Mouse (Mus musculus) intestine, postnatal 0 days (tissue): ENCODE measurements around the gene Pcgf2. TPM values are rescaled to one million over a fixed set of nuclear protein-coding genes. Genes with fewer than 3 reads are reported as not detected.

Source experiments
- ATAC-seq: fragments of 200-750 bp; cut with Nextera tagmentation; 2 replicates; pipeline ENCODE4 v1.8.0; 2017; ENCODE audit warnings: mild to moderate bottlenecking, moderate TSS enrichment, moderate library complexity
- H3K27ac ChIP-seq: fragments of 300-500 bp; sonication (generic); 2 replicates; pipeline ENCODE4 v1.5.1; 2014; ENCODE audit warnings: mild to moderate bottlenecking, low read depth, low read length, moderate library complexity
- H3K27me3 ChIP-seq: fragments of 300-500 bp; sonication (generic); replicated peaks from 2 replicates; pipeline ENCODE4 v1.6.1; 2014; ENCODE audit warnings: low read length, mixed read lengths; ENCODE audit not compliant: control insufficient read depth, insufficient read depth
- H3K36me3 ChIP-seq: fragments of 300-500 bp; sonication (generic); 2 replicates; pipeline ENCODE4 v1.6.1; 2014; ENCODE audit warnings: mild to moderate bottlenecking, moderate library complexity; ENCODE audit not compliant: control insufficient read depth, insufficient read depth
- H3K4me1 ChIP-seq: fragments of 300-500 bp; sonication (generic); replicated peaks from 2 replicates; pipeline ENCODE4 v1.6.1; 2014; ENCODE audit warnings: antibody characterized with exemption, low read length, mixed read lengths; ENCODE audit not compliant: control insufficient read depth, insufficient read depth
- H3K4me2 ChIP-seq: fragments of 300-500 bp; sonication (generic); replicated peaks from 2 replicates; pipeline ENCODE4 v1.6.1; 2014; ENCODE audit warnings: low read depth, mild to moderate bottlenecking, moderate library complexity
- H3K4me3 ChIP-seq: fragments of 300-500 bp; sonication (generic); 2 replicates; pipeline ENCODE4 v1.5.1; 2014; ENCODE audit warnings: low read depth, low read length
- H3K9ac ChIP-seq: fragments of 300-500 bp; sonication (generic); 2 replicates; pipeline ENCODE4 v1.6.1; 2014; ENCODE audit warnings: mild to moderate bottlenecking, low read depth, low read length
- H3K9me3 ChIP-seq: fragments of 300-500 bp; sonication (generic); 2 replicates; pipeline ENCODE4 v1.6.1; 2016; ENCODE audit warnings: mixed run types; ENCODE audit not compliant: control insufficient read depth
- CTCF ChIP-seq: sonication (generic); IDR thresholded peaks from 2 replicates; pipeline ENCODE4 v1.5.1; 2016; ENCODE audit warnings: low read depth, mild to moderate bottlenecking, control low read depth, antibody characterized with exemption, moderate library complexity
- WGBS: fragments of 180-500 bp; shearing (Covaris S2); extraction: QIAGEN DNeasy Blood & Tissue Kit; methylation state at CpG from one replicate; pipeline ENCODE4 v1.1.7; 2014; 5-methylcytosine and 5-hydroxymethylcytosine counted together
- microRNA-seq: library from miRNA; unstranded; fragments of <30 nt; microRNA quantifications from one replicate; pipeline ENCODE4, GENCODE M21; 2016
- polyA plus RNA-seq: library from polyadenylated mRNA; unstranded; fragments of >200 nt; fragmentation: Nextera tagmentation; extraction: Ambion mirVana; gene quantifications from 2 replicates; pipeline ENCODE4 v1.2.1, GENCODE M21; 2015

Pcgf2 gene
- polyA plus RNA-seq, 1 experiment from 2014 or later, result 8.9 TPM

DNA sequence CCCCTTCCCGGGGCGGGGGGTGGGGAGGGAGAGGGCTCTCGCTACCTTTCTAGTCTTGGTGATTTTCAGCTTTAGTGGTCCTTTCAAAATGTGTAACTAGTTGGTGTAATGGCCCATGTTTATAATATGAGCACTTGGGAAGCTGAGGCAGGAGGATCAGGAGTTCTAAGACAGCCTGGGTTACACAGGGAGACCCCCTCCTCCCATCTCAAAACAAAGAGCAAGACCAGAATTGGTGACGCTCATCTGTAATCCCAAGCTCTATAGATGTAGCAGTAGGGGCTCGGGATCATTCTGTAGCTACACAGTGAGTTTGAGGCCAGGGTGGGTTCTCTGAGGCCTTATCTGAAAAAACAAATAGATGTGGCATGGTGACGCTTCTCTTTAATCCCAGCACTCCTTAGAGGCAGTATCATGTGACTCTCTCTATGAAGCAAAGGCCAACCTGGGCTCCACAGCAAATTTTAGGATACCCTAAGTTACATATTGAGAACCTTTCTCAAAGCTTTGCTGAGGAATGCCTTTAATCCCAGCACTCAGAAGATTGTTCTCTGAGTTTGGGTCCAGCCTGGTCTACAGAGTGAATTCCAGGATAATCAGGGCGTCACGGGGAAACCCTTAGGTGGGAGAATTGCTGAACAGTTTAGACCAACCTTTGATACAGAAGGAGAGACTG is 56.8 kb downstream of the Pcgf2 start:
- no peak for ATAC-seq
- H3K4me1 ChIP-seq, result no peaks in the 10 kb centered on the region
- no peaks in the 10 kb centered on the region for H3K9me3 ChIP-seq
- 69% methylated on average over 8 of the region's 8 CpGs for WGBS
- no peaks in the 10 kb centered on the region; the same call in 1 of the 2 replicates for H3K27me3 ChIP-seq
- no peak overlapping the region for H3K9ac ChIP-seq
- no peaks in the 10 kb centered on the region for H3K36me3 ChIP-seq
- H3K4me3 ChIP-seq, result no peak overlapping the region
- no peak for TF ChIP-seq CTCF
- H3K4me2 ChIP-seq, result no peak overlapping the region
- no peak overlapping the region for H3K27ac ChIP-seq

DNA sequence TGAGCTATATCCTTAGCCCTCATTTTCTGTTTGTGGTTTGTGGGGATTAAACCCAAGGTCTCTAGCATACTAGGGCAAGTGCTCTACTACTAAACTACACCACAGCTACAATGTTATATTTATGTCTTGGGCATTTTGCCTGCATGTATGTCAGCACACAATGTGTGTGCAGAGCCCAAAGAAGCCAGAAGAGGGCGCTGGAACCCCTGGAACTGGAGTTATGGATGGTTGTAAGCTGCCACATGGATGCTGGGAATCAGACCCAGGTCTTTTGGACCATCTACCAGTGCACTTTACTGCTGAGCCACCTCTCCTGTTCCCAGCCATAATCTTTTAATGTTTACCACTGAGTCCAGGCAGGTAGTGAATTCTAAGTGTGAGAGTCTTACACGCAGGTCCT is 57.6 kb downstream of the Pcgf2 start:
- H3K9ac ChIP-seq, result no peak overlapping the region
- no peaks in the 10 kb centered on the region for H3K9me3 ChIP-seq
- H3K36me3 ChIP-seq, result no peaks in the 10 kb centered on the region
- no peaks in the 10 kb centered on the region for H3K4me1 ChIP-seq
- no peak overlapping the region for H3K4me2 ChIP-seq
- no peaks in the 10 kb centered on the region; the same call in 1 of the 2 replicates for H3K27me3 ChIP-seq
- ATAC-seq, result no peak
- H3K27ac ChIP-seq, result no peak overlapping the region
- H3K4me3 ChIP-seq, result no peak overlapping the region
- 51% methylated on average over 2 of the region's 2 CpGs for WGBS
- peak; percentile 24; the same call in 1 of the 2 replicates for TF ChIP-seq CTCF

DNA sequence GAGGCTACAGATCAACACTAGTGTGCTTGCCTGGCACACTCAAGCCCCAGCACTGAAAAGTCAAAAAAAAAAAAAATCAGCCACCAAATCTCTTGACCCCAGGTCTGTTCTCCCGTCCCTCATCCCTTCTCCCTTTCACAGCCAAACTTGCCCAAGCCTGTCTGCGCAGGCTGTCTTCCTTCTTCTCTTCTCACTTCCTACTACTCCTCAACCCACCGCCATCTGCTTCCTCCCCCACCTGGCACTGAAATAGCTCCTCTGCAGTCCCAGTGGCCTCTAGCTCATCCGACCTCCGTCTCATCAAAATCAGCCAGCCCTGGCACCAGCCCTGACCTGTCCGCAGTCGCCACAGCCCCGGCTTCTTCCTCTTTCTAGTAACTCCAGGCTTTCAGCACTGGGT is 58.6 kb downstream of the Pcgf2 start:
- H3K4me1 ChIP-seq, result no peaks in the 10 kb centered on the region
- H3K4me2 ChIP-seq, result no peak overlapping the region
- H3K36me3 ChIP-seq, result no peaks in the 10 kb centered on the region
- no peaks in the 10 kb centered on the region; the same call in 1 of the 2 replicates for H3K27me3 ChIP-seq
- H3K4me3 ChIP-seq, result no peak overlapping the region
- no peaks in the 10 kb centered on the region for H3K9me3 ChIP-seq
- no peak overlapping the region for H3K9ac ChIP-seq
- TF ChIP-seq CTCF, result no peak
- 53% methylated on average over 8 of the region's 8 CpGs for WGBS
- H3K27ac ChIP-seq, result no peak overlapping the region
- ATAC-seq, result no peak

Small RNA genes within 50 kb of the gene (microRNA-seq; reads per million reads assigned to microRNA genes)
- gene Gm24158, result not detected
- gene Mir6927, result not detected
- not detected for gene Mir8102

Other genes starting within 250 kb of the Pcgf2 start
- 0.10 and 0.21 TPM in 2 replicates for gene 4933428G20Rik, start 200.2 kb downstream of the Pcgf2 start, polyA plus RNA-seq
- 0.18 and 0.24 TPM in 2 replicates for gene Srcin1, start 124.3 kb downstream of the Pcgf2 start, polyA plus RNA-seq
- gene Epop, start 70.8 kb downstream of the Pcgf2 start, polyA plus RNA-seq, result 1.1 and 1.3 TPM in 2 replicates
- gene Mllt6, start 37.1 kb downstream of the Pcgf2 start, polyA plus RNA-seq, result 1.4 and 1.6 TPM in 2 replicates
- gene Cisd3, start 14.7 kb downstream of the Pcgf2 start, polyA plus RNA-seq, result 122 and 123 TPM in 2 replicates
- 391 and 439 TPM in 2 replicates for gene Psmb3, start 2.9 kb upstream of the Pcgf2 start, polyA plus RNA-seq
- 0.43 and 0.63 TPM in 2 replicates for gene Pip4k2b, start 44.2 kb upstream of the Pcgf2 start, polyA plus RNA-seq
- gene Cwc25, start 66.1 kb upstream of the Pcgf2 start, polyA plus RNA-seq, result 8.5 and 9.8 TPM in 2 replicates
- not detected in 2 replicates for gene 1700001P01Rik, start 75.4 kb upstream of the Pcgf2 start, polyA plus RNA-seq
- gene Rpl23, start 81.9 kb upstream of the Pcgf2 start, polyA plus RNA-seq, result 538 and 555 TPM in 2 replicates
- 98.2 and 103 TPM in 2 replicates for gene Lasp1, start 98.5 kb upstream of the Pcgf2 start, polyA plus RNA-seq
- 1.8 and 2.0 TPM in 2 replicates for gene B230217C12Rik, start 140.3 kb upstream of the Pcgf2 start, polyA plus RNA-seq
- 0.64 and 0.83 TPM in 2 replicates for gene Fbxo47, start 183.7 kb upstream of the Pcgf2 start, polyA plus RNA-seq